ENCODE assay signal across 20 mouse cellular contexts in the genomic region with DNA sequence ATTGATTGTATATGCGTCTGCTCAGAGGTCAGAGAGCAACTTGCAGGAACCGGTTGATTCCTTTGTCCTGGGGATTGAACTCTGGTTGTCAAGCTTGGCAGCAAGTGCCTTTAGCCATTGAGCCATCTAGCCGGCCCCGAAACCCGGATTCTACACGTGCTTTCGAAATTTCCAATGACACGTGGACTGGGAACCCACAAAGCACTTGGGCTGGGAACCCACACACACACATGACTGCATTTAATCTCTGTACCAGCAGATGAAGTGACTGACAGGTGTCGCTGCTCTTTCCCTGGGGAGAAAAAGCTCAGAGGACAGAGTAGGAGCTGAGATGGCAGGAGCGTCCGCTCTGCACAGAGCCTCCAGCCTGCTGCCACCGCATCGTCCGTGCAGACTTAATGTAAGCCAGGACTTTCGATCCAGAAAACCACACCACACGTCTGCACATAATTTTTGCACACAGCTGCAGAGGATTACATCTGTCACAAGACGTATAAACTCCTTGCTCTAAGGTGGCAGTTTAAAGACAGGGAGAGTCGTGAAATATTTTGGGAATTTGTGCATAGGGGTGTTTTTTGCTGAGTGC.
DNase-seq lines count a peak whose midpoint lies in the region; ATAC-seq and TF ChIP-seq lines count a peak whose summit lies in the region.
"Had no signal": no experiment of that assay in that cellular context is flagged by ENCODE, and none has a peak within 500 bp of the region (broad histone marks: within the 10 kb centered on the region; RNA-seq: fewer than 3 reads in every experiment).

No protein-coding gene starts in this region.

- H3K4me3 ChIP-seq in kidney, postnatal 0 days (replicated peaks; ENCODE audit: low read depth, low read length), result no peak overlapping the region
- H3K4me3 ChIP-seq in kidney, embryonic 14.5 days (ENCODE audit: low read length), result no peak overlapping the region
- no peak overlapping the region for H3K4me3 ChIP-seq in embryonic facial prominence, embryonic 13.5 days
- H3K4me3 ChIP-seq: forebrain, embryonic 13.5 days; hindbrain, embryonic 15.5 days; lung, embryonic 15.5 days; neural tube, embryonic 15.5 days had no signal

- no peaks in the 10 kb centered on the region for H3K9me3 ChIP-seq in kidney, postnatal 0 days (replicated peaks; ENCODE audit: low read length)
- H3K9me3 ChIP-seq in kidney, embryonic 14.5 days (ENCODE audit: control insufficient read depth, low read length), result no peaks in the 10 kb centered on the region
- H3K9me3 ChIP-seq in embryonic facial prominence, embryonic 13.5 days, result no peaks in the 10 kb centered on the region
- H3K9me3 ChIP-seq: forebrain, embryonic 13.5 days; hindbrain, embryonic 15.5 days; lung, embryonic 15.5 days; neural tube, embryonic 15.5 days had no signal

- peak; percentile 32 for DNase-seq in embryo, embryonic 11 days
- DNase-seq in embryo, embryonic 10 days (ENCODE audit: low spot score), result no peak
- DNase-seq in kidney, postnatal 0 days (ENCODE audit: low spot score), result peak; percentile 11
- no peak for DNase-seq in urinary bladder, adult 18-20 months (ENCODE audit: low spot score in 2 of 2)
- DNase-seq in right cerebral cortex, postnatal 4 days, result no peak
- DNase-seq: adrenal gland, postnatal 25 days; cerebellum, adult 8-10 months; cerebellum, postnatal 36 days; right cerebral cortex, adult 18-20 months; thymus, postnatal 25 days had no signal

- no peak overlapping the region for H3K4me2 ChIP-seq in kidney, postnatal 0 days (ENCODE audit: low read length)
- H3K4me2 ChIP-seq in kidney, embryonic 14.5 days (replicated peaks; ENCODE audit: low read depth, low read length), result no peak overlapping the region
- H3K4me2 ChIP-seq in embryonic facial prominence, embryonic 13.5 days, result no peak overlapping the region; the same call in 1 of the 2 replicates
- H3K4me2 ChIP-seq: forebrain, embryonic 13.5 days; hindbrain, embryonic 15.5 days; lung, embryonic 15.5 days; midbrain, embryonic 11.5 days; neural tube, embryonic 15.5 days had no signal

- no peaks in the 10 kb centered on the region for H3K4me1 ChIP-seq in kidney, postnatal 0 days (replicated peaks; ENCODE audit: insufficient read depth, low read length)
- H3K4me1 ChIP-seq in kidney, embryonic 14.5 days (ENCODE audit: control insufficient read depth, insufficient read depth, low read length), result 0 out of 2 replicates have a peak, but pooled peaks cover 4% of the 10 kb centered on the region
- peaks cover 15% of the 10 kb centered on the region for H3K4me1 ChIP-seq in embryonic facial prominence, embryonic 13.5 days
- H3K4me1 ChIP-seq: hindbrain, embryonic 15.5 days; neural tube, embryonic 15.5 days had no signal

- no peaks in the 10 kb centered on the region for H3K36me3 ChIP-seq in kidney, postnatal 0 days (ENCODE audit: insufficient read depth, low read length)
- H3K36me3 ChIP-seq in kidney, embryonic 14.5 days (ENCODE audit: control insufficient read depth, insufficient read depth, low read length), result no peaks in the 10 kb centered on the region
- H3K36me3 ChIP-seq in embryonic facial prominence, embryonic 13.5 days, result no peaks in the 10 kb centered on the region
- H3K36me3 ChIP-seq: hindbrain, embryonic 15.5 days; lung, embryonic 15.5 days; neural tube, embryonic 15.5 days had no signal

- TF ChIP-seq CTCF in kidney, postnatal 0 days (IDR thresholded peaks at IDR 0.05; ENCODE audit: low read depth), result no peak

- no peak overlapping the region for H3K27ac ChIP-seq in kidney, postnatal 0 days
- H3K27ac ChIP-seq in kidney, embryonic 14.5 days (ENCODE audit: low read depth, low read length), result no peak overlapping the region
- H3K27ac ChIP-seq in embryonic facial prominence, embryonic 13.5 days, result peak overlapping the region; percentile 57
- H3K27ac ChIP-seq: forebrain, embryonic 13.5 days; hindbrain, embryonic 15.5 days; liver, embryonic 14.5 days; lung, embryonic 15.5 days; neural tube, embryonic 15.5 days had no signal

- no peaks in the 10 kb centered on the region for H3K27me3 ChIP-seq in kidney, postnatal 0 days (ENCODE audit: insufficient read depth, low read length)
- no peaks in the 10 kb centered on the region for H3K27me3 ChIP-seq in kidney, embryonic 14.5 days (ENCODE audit: control insufficient read depth, insufficient read depth, low read length)
- H3K27me3 ChIP-seq in embryonic facial prominence, embryonic 13.5 days, result no peaks in the 10 kb centered on the region
- H3K27me3 ChIP-seq: forebrain, embryonic 13.5 days; hindbrain, embryonic 15.5 days; lung, embryonic 15.5 days; neural tube, embryonic 15.5 days had no signal

- WGBS in kidney, postnatal 0 days, result 75% methylated on average over 18 of the region's 18 CpGs
- 79% methylated on average over 18 of the region's 18 CpGs for WGBS in kidney, embryonic 14.5 days
- WGBS in embryonic facial prominence, embryonic 13.5 days, result 36% methylated on average over 18 of the region's 18 CpGs

- no peak overlapping the region for H3K9ac ChIP-seq in kidney, postnatal 0 days (ENCODE audit: low read depth, low read length)
- H3K9ac ChIP-seq in kidney, embryonic 14.5 days (ENCODE audit: low read depth, low read length), result no peak overlapping the region
- no peak overlapping the region for H3K9ac ChIP-seq in embryonic facial prominence, embryonic 13.5 days
- H3K9ac ChIP-seq: forebrain, embryonic 13.5 days; hindbrain, embryonic 15.5 days; liver, embryonic 14.5 days; lung, embryonic 15.5 days; neural tube, embryonic 15.5 days had no signal

- no peak for ATAC-seq in kidney, postnatal 0 days (replicated peaks; ENCODE audit: low FRiP score, low read depth)
- no peak for ATAC-seq in kidney, embryonic 14.5 days (ENCODE audit: low FRiP score, low TSS enrichment)
- ATAC-seq in embryonic facial prominence, embryonic 13.5 days (ENCODE audit: insufficient number of reproducible peaks, insufficient read depth, low FRiP score, low TSS enrichment, low read depth), result no peak
- peak; percentile 33 for ATAC-seq in megakaryocyte progenitor cell, adult 5-6 weeks (replicated peaks; ENCODE audit: poor library complexity)
- ATAC-seq: forebrain, embryonic 13.5 days; intestine, postnatal 0 days had no signal

Comparison
In these comparisons a context has a peak if more than half of its experiments do, and no peak if none do; other contexts are left out.
1. DNase-seq: peak in embryo, embryonic 11 days (single experiment) and kidney, postnatal 0 days (single experiment); none in embryo, embryonic 10 days (single experiment), urinary bladder, adult 18-20 months (0 of 2) and right cerebral cortex, postnatal 4 days (single experiment).